Mouse (Mus musculus) liver, embryonic 13.5 days (tissue): ENCODE data around the gene Ralgds. TPM values are rescaled to one million over a fixed set of nuclear protein-coding genes. Genes with fewer than 3 reads are reported as not detected.

Source experiments
- ATAC-seq: fragments of 200-750 bp; cut with Nextera tagmentation; 2 replicates; pipeline ENCODE4 v1.8.0; 2017; ENCODE audit warnings: low read depth, mild to moderate bottlenecking, moderate number of reproducible peaks, moderate library complexity
- DNase-seq: peaks from one replicate; pipeline ENCODE4 v3.0.0; 2022
- H3K27ac ChIP-seq: fragments of 300-500 bp; sonication (generic); 2 replicates; pipeline ENCODE4 v1.5.1; 2015; ENCODE audit warnings: moderate library complexity, mild to moderate bottlenecking, inconsistent platforms
- H3K27me3 ChIP-seq: fragments of 300-500 bp; sonication (generic); 2 replicates; pipeline ENCODE4 v1.6.1; 2015; ENCODE audit warnings: mild to moderate bottlenecking, inconsistent platforms
- H3K36me3 ChIP-seq: fragments of 300-500 bp; sonication (generic); 2 replicates; pipeline ENCODE4 v1.6.1; 2015; ENCODE audit warnings: mild to moderate bottlenecking, inconsistent platforms
- H3K4me1 ChIP-seq: fragments of 300-500 bp; sonication (generic); replicated peaks from 2 replicates; pipeline ENCODE4 v1.6.1; 2015; ENCODE audit warnings: inconsistent platforms
- H3K4me2 ChIP-seq: fragments of 300-500 bp; sonication (generic); 2 replicates; pipeline ENCODE4 v1.6.1; 2015; ENCODE audit warnings: inconsistent platforms, mild to moderate bottlenecking, moderate library complexity
- H3K4me3 ChIP-seq: fragments of 300-500 bp; sonication (generic); replicated peaks from 2 replicates; pipeline ENCODE4 v1.5.1; 2015; ENCODE audit warnings: mild to moderate bottlenecking, inconsistent platforms
- H3K9ac ChIP-seq: fragments of 300-500 bp; sonication (generic); 2 replicates; pipeline ENCODE4 v1.6.1; 2015; ENCODE audit warnings: mild to moderate bottlenecking, inconsistent platforms
- H3K9me3 ChIP-seq: fragments of 300-500 bp; sonication (generic); replicated peaks from 2 replicates; pipeline ENCODE4 v1.6.1; 2016; ENCODE audit warnings: inconsistent platforms
- WGBS: fragments of 180-500 bp; shearing (Covaris S2); methylation state at CpG from one replicate; pipeline ENCODE4 v1.1.7; 2015; ENCODE audit not compliant: insufficient replicate concordance; 5-methylcytosine and 5-hydroxymethylcytosine counted together
- polyA plus RNA-seq: library from polyadenylated mRNA; unstranded; fragments of >200 nt; fragmentation: Nextera tagmentation; extraction: Ambion mirVana; gene quantifications from 2 replicates; pipeline ENCODE4 v1.2.1, GENCODE M21; 2015

The Ralgds gene
- polyA plus RNA-seq, 1 experiment from 2014 or later: 1.7 TPM

DNA sequence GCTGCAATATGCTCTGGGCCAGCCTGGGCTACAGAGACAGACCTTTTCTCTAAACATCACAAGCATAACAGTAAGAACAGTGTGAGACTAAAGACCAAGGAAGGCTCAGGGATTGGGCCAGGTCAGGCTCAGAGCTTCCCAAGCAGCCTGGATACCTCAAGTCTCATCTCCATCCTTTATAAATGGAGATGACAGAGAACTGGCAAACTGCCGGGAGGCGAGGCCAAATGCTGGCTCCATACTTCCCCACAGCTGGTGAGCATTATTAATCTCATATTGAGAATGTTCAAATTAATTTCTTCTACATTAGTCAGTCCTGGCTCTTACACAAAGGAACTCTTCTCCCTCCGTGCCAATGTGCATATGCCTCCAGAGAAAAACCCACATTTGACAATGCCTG, 63.9 kb downstream of the Ralgds start:
- peaks cover 88% of the 10 kb centered on the region for H3K36me3 ChIP-seq
- WGBS: 87% methylated on average over 3 of the region's 3 CpGs
- no peak overlapping the region for H3K4me2 ChIP-seq
- no peaks in the 10 kb centered on the region for H3K9me3 ChIP-seq
- H3K4me1 ChIP-seq: peaks cover 11% of the 10 kb centered on the region
- no peak overlapping the region for H3K4me3 ChIP-seq
- no peak overlapping the region for H3K27ac ChIP-seq
- no peak for ATAC-seq
- no peak for DNase-seq
- no peak overlapping the region for H3K9ac ChIP-seq
- no peaks in the 10 kb centered on the region for H3K27me3 ChIP-seq

DNA sequence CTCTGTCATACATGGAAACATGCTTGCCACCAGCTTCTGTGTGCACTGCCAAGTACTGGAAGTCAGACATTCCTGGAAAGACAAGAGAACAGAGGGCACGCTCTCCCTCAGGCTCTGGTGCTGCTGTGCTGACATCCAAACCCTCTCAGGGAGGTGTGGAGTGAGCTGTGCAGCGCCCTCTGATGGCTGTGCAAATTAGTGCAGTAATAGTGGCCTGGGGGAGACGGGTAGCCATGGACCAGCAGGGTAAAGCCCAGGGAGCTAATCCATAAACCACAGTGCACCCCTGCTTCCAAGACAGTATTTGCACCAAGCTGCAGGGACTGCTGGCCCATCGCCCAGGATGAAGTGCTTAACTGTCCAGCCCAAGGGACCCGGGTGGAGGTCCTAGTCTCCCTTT, 65.1 kb downstream of the Ralgds start:
- peaks cover 76% of the 10 kb centered on the region for H3K36me3 ChIP-seq
- DNase-seq (no peak), ATAC-seq (no peak)
- no peak overlapping the region for H3K4me3 ChIP-seq
- H3K4me2 ChIP-seq: no peak overlapping the region
- H3K4me1 ChIP-seq: peaks cover 17% of the 10 kb centered on the region
- H3K27me3 ChIP-seq: no peaks in the 10 kb centered on the region
- H3K9me3 ChIP-seq: no peaks in the 10 kb centered on the region
- no peak overlapping the region for H3K9ac ChIP-seq
- no peak overlapping the region for H3K27ac ChIP-seq
- 74% methylated on average over 5 of the region's 5 CpGs for WGBS

DNA sequence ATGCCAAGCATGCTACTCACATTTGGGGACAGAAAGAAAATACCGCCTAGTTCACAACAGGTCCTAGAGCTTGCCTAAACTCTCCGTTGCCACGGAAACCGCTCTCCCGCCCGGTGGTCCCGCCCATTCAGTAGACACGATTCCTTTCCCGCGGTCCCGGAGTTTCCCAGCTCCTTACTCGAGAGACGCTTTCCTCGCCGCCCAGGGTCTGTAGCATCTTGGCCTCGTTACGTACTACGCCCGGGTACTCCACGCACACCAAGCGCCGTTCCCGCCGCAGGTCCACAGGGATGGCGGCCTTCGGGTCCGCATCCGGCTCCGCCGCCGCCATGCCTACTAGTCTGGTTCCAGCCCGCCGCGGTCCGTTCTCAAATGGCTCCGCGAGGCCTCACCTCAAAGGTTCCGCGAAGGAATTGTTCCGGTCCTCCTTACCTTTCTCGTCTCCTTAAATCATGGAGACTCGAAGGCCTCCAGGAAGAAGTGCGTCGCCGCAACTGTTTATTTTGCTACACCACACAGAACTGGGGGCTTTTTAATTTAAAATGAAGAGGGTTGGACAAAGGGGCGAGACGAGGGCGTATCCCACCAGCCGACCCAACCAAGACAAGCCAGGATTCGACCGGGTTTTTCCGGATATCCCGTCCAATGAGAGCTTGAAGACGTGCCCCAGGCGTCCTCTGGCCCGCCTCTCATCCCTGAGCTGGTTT, 69.9 kb downstream of the Ralgds start:
- peak overlapping the region; percentile 80 for H3K4me3 ChIP-seq
- peaks cover 37% of the 10 kb centered on the region for H3K4me1 ChIP-seq
- no peaks in the 10 kb centered on the region for H3K27me3 ChIP-seq
- under 1% methylated on average over 56 of the region's 56 CpGs for WGBS
- H3K9ac ChIP-seq: peak overlapping the region; percentile 76
- H3K27ac ChIP-seq: peak overlapping the region; percentile 80
- peaks cover 33% of the 10 kb centered on the region for H3K36me3 ChIP-seq
- no peaks in the 10 kb centered on the region for H3K9me3 ChIP-seq
- ATAC-seq (peak; percentile 90), DNase-seq (peak; percentile 80)
- H3K4me2 ChIP-seq: peak overlapping the region; percentile 77

DNA sequence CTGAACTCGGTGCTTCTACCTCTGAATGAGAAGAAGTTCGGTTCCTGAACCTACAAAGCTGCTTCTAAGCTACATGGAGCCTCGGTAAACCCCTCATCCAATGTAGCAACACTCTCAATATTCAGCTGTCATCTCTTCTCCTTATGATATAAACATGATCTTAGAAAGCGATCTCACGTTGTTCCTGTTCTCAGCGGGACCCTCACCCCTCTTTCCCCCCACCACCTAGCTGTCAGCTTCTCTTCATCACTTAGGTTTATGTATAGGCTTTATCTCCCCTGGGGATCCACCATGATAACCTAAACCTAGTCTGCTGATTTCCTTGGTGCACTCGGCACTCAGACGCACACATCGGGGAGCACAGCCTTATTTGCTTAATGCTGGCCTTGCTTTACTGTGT, 70.7 kb downstream of the Ralgds start, which contains the start of gene Gtf3c5:
Gtf3c5 (minus strand) TSS at position 101 of the 400 bp plus-strand sequence.
- ATAC-seq: no peak
- Histone ChIP-seq H3K36me3 (peaks cover 24% of the 10 kb centered on the region), H3K27ac (peak within 1 kb of the TSS; percentile 80), H3K4me2 (peak within 1 kb of the TSS; percentile 77), H3K9me3 (no peaks in the 10 kb centered on the region), H3K27me3 (no peaks in the 10 kb centered on the region), H3K4me3 (peak within 1 kb of the TSS; percentile 80), H3K4me1 (peaks cover 37% of the 10 kb centered on the region), H3K9ac (peak within 1 kb of the TSS; percentile 76)
- DNase-seq: no peak
- 67% methylated on average over 9 of the region's 9 CpGs for WGBS

GRCm38 (mm10) chr2:28585043-28585571, 72.2 kb downstream of the Ralgds start:
- peaks cover 37% of the 10 kb centered on the region for H3K4me1 ChIP-seq
- H3K36me3 ChIP-seq: 0 out of 2 replicates have a peak, but pooled peaks cover 10% of the 10 kb centered on the region
- H3K4me3 ChIP-seq: no peak overlapping the region
- H3K4me2 ChIP-seq: no peak overlapping the region
- 19% methylated on average over 6 of the region's 6 CpGs for WGBS
- H3K9ac ChIP-seq: no peak overlapping the region
- no peak overlapping the region for H3K27ac ChIP-seq
- DNase-seq (peak; percentile 69), ATAC-seq (no peak)
- H3K9me3 ChIP-seq: no peaks in the 10 kb centered on the region
- H3K27me3 ChIP-seq: no peaks in the 10 kb centered on the region

DNA sequence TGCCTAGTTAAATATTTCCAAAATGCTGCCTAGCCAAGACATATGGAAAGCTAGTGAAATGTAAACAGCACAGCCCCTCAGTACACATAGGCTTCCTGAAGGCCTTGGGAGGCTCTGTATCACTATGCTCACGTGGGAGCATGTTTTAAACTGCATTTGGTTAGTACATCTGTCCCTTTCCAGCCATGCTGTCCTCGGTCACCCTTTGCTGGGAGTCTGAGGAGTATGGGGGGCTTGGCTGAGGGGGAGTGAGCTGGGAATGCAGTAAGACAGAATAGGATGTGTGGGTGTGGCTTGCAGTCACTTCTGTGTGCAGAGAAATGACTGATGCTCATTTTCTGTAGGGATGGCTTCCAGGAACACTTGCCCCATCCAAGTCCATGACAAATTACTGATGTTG, 72.8 kb downstream of the Ralgds start:
- H3K36me3 ChIP-seq: 0 out of 2 replicates have a peak, but pooled peaks cover 6% of the 10 kb centered on the region
- no peaks in the 10 kb centered on the region for H3K9me3 ChIP-seq
- no peak overlapping the region for H3K9ac ChIP-seq
- no peak for ATAC-seq
- peaks cover 37% of the 10 kb centered on the region for H3K4me1 ChIP-seq
- no peak overlapping the region for H3K4me3 ChIP-seq
- H3K27me3 ChIP-seq: no peaks in the 10 kb centered on the region
- no peak for DNase-seq
- no peak overlapping the region for H3K4me2 ChIP-seq
- 34% methylated on average over 2 of the region's 2 CpGs for WGBS
- H3K27ac ChIP-seq: peak overlapping the region; percentile 27; the same call in 1 of the 2 replicates

- ATAC-seq: no peak
- H3K4me2 ChIP-seq: no peak overlapping the region
- 0 out of 2 replicates have a peak, but pooled peaks cover 5% of the 10 kb centered on the region for H3K27me3 ChIP-seq
- H3K9ac ChIP-seq: no peak overlapping the region
- WGBS: 26% methylated on average over 1 of the region's 1 CpGs
- no peak overlapping the region for H3K4me3 ChIP-seq
- H3K36me3 ChIP-seq: no peaks in the 10 kb centered on the region
- peaks cover 27% of the 10 kb centered on the region for H3K4me1 ChIP-seq
- H3K27ac ChIP-seq: no peak overlapping the region
- no peak for DNase-seq
- H3K9me3 ChIP-seq: no peaks in the 10 kb centered on the region
Measured at GRCm38 (mm10) chr2:28588574-28588973, 75.6 kb downstream of the Ralgds start.

DNA sequence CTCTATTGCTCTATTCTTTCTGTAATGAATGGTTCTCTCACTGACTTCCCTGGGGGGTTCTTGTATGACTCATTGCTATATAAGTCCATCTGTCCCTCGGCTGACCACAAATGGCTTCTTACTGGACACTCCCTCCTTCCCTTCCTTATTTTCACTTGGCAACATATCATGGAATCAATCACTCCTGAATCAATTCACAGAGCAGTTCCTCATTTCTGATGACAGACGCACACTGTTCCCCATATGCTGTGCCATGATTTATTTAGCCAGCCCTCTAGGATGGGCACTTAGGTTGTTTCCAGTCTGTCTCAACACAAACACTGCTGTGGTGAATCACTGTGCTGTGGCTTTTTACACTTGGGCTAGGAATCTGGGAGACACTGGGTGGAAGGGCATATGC, 78.6 kb downstream of the Ralgds start:
- H3K4me3 ChIP-seq: no peak overlapping the region
- H3K4me1 ChIP-seq: peaks cover 46% of the 10 kb centered on the region
- no peaks in the 10 kb centered on the region for H3K36me3 ChIP-seq
- 28% methylated on average over 2 of the region's 2 CpGs for WGBS
- no peak for ATAC-seq
- H3K9ac ChIP-seq: no peak overlapping the region
- H3K4me2 ChIP-seq: no peak overlapping the region
- DNase-seq: no peak
- H3K9me3 ChIP-seq: no peaks in the 10 kb centered on the region
- H3K27ac ChIP-seq: no peak overlapping the region
- H3K27me3 ChIP-seq: 0 out of 2 replicates have a peak, but pooled peaks cover 5% of the 10 kb centered on the region

- peak overlapping the region; percentile 46 for H3K9ac ChIP-seq
- ATAC-seq: no peak
Measured at GRCm38 (mm10) chr2:28592809-28593208, 79.9 kb downstream of the Ralgds start.

DNA sequence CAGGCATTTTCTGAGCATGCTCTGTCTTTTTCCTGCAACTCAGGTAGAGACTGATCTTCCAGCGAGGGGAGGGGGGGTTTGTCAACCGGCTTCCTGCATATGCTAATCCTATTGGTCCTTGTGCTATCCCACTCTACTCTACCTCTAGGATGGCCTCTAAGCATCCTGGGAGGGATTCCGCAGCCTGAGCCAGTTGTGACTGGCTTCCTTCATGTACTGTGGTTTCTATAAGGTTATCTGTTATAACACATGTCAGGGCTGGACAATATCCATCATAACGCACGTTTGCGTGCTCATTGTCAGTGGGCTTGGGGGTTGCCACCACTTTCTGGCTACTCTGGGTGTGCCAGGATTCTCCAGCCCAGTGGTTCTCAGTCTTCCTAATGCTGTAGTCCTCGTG, 83.1 kb downstream of the Ralgds start:
- Histone ChIP-seq H3K36me3 (no peaks in the 10 kb centered on the region), H3K9me3 (no peaks in the 10 kb centered on the region), H3K27me3 (0 out of 2 replicates have a peak, but pooled peaks cover 5% of the 10 kb centered on the region), H3K4me2 (peak overlapping the region; percentile 5), H3K27ac (peak overlapping the region; percentile 97), H3K4me3 (no peak overlapping the region), H3K4me1 (peaks cover 85% of the 10 kb centered on the region), H3K9ac (peak overlapping the region; percentile 49; the same call in 1 of the 2 replicates)
- ATAC-seq: peak; percentile 42
- 19% methylated on average over 7 of the region's 7 CpGs for WGBS
- peak; percentile 50 for DNase-seq

More at GRCm38 (mm10) chr2:28592809-28593208, 79.9 kb downstream of the Ralgds start:
- WGBS: 6% methylated on average over 15 of the region's 15 CpGs
- Histone ChIP-seq H3K27me3 (0 out of 2 replicates have a peak, but pooled peaks cover 5% of the 10 kb centered on the region), H3K4me2 (peak overlapping the region; percentile 47), H3K9me3 (no peaks in the 10 kb centered on the region), H3K4me3 (0 out of 2 replicates have a peak overlapping the region, but pooled peaks have one; percentile 5), H3K36me3 (no peaks in the 10 kb centered on the region), H3K27ac (no peak overlapping the region), H3K4me1 (peaks cover 54% of the 10 kb centered on the region)
- DNase-seq: peak; percentile 70

GRCm38 (mm10) chr2:28596998-28597397, 84.1 kb downstream of the Ralgds start:
- H3K9ac ChIP-seq: peak overlapping the region; percentile 76
- H3K27ac ChIP-seq: peak overlapping the region; percentile 97
- H3K27me3 ChIP-seq: 0 out of 2 replicates have a peak, but pooled peaks cover 3% of the 10 kb centered on the region
- no peak overlapping the region for H3K4me3 ChIP-seq
- ATAC-seq (no peak), DNase-seq (peak; percentile 72)
- peaks cover 93% of the 10 kb centered on the region for H3K4me1 ChIP-seq
- no peaks in the 10 kb centered on the region for H3K9me3 ChIP-seq
- H3K4me2 ChIP-seq: peak overlapping the region; percentile 64
- H3K36me3 ChIP-seq: no peaks in the 10 kb centered on the region
- 68% methylated on average over 7 of the region's 7 CpGs for WGBS
